Mouse (Mus musculus) myocyte (in vitro differentiated cells): ENCODE measurements around the gene Rcc2.

Experiments
- CEBPB ChIP-seq: IDR thresholded peaks from 2 replicates; pipeline ENCODE4 v1.6.1; 2011; ENCODE audit warnings: mild to moderate bottlenecking, moderate library complexity; ENCODE audit not compliant: poor library complexity, insufficient read depth, severe bottlenecking
- E2F4 ChIP-seq: IDR thresholded peaks from one replicate; pipeline ENCODE4 v1.6.1; 2011; ENCODE audit warnings: mild to moderate bottlenecking, control low read depth, moderate library complexity; ENCODE audit not compliant: insufficient read depth
- MAX ChIP-seq: IDR thresholded peaks from one replicate; pipeline ENCODE4 v1.6.1; 2011; ENCODE audit warnings: low read depth, mild to moderate bottlenecking, control low read depth
- POLR2A ChIP-seq: IDR thresholded peaks from one replicate; pipeline ENCODE4 v1.6.1; 2011; ENCODE audit warnings: low read depth, mild to moderate bottlenecking, control low read depth, moderate library complexity; ENCODE audit not compliant: insufficient read length
- POLR2AphosphoS2 ChIP-seq: IDR thresholded peaks from one replicate; pipeline ENCODE4 v1.6.1; 2011; ENCODE audit warnings: low read depth, control low read depth; ENCODE audit not compliant: insufficient read length
- TCF12 ChIP-seq: IDR thresholded peaks from one replicate; pipeline ENCODE4 v1.6.1; 2011; ENCODE audit warnings: mild to moderate bottlenecking, control low read depth; ENCODE audit not compliant: poor library complexity, insufficient read depth, severe bottlenecking
- USF1 ChIP-seq: IDR thresholded peaks from one replicate; pipeline ENCODE4 v1.6.1; 2011; ENCODE audit warnings: low read depth, mild to moderate bottlenecking, control low read depth, moderate library complexity

DNA sequence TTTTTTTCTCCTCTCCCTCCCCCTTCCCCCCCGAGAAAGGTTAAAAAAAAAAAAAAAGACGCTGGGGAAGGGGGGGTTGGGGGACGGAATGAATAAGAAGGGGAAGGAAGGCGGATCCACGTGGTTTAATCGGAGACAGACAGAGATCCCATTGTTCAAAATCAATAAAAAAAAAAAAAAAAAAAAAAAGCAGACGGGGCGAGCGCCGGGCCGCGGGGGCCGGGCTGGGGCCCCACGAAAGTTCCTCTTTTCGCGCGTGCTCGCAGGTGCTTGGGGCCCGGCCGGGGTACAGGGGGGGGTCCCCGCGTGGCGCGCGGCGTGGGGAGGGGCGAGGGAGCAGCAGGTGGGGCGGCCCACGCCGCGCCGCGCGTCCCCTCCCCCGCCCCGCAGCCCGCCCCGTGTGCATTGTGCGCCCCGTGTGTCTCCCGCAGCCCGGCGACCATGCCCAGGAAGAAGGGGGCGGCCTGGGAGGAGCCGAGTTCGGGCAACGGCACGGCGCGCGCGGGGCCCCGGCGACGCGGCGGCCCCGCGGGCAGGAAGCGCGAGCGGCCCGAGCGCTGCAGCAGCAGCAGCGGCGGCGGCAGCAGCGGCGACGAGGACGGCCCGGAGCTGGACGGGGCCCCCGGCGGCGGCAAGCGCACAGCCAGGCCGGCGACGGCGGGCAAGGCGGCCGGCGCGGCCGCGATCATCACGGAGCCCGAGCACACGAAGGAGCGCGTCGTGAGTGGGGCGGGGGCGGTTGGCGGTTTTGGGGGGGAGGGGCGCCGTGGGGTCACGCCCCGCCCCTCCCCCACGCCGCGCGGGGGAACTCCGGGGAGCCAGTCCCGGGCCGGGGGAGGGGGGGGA, 1.6 kb downstream of the Rcc2 start:
- TF ChIP-seq POLR2AphosphoS2 (peak; percentile 33), E2F4 (no peak), TCF12 (no peak), USF1 (no peak), POLR2A (peak; percentile 9), CEBPB (no peak), MAX (no peak)
